Mouse (Mus musculus) lung, postnatal 0 days (tissue): Measurements from ENCODE around the gene Phf11d.

ENCODE experiments used
- CTCF ChIP-seq: IDR thresholded peaks from 2 replicates; pipeline ENCODE4 v1.5.1; 2016; ENCODE audit warnings: antibody characterized with exemption, mild to moderate bottlenecking
- EP300 ChIP-seq: IDR thresholded peaks from 2 replicates; pipeline ENCODE4 v1.6.1; 2016; ENCODE audit warnings: antibody characterized with exemption, mild to moderate bottlenecking, control low read depth

GRCm38 (mm10) chr14:59339541-59339940, 25.7 kb downstream of the Phf11d start:
- TF ChIP-seq CTCF, result no peak
- no peak for TF ChIP-seq EP300
